In the genomic region with DNA sequence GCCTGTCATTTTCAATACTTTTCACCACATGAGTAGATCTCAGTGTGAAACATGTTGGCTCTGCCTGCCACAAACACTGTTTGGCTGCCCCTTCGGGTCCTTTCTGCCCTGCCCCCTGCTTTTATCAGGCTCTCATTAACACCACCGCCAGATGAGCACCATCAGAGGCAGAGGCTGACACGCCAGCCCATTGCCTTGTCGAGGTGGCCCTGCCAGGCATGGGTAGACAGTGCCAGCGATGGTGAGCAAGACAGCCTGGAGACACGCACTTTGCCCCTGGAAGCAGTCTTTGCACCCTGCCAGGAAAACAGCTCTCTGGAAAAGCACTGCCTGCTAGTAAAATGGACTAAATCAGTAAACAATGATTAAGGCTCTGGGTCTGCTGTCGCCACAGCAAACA, we compare ENCODE assay signal across 8 mouse cellular contexts.
A peak's percentile ranks its signal among the peaks of the same experiment; 100 is the strongest.
DNase-seq lines count a peak whose midpoint lies in the region; ATAC-seq and TF ChIP-seq lines count a peak whose summit lies in the region.

No protein-coding gene starts in this region.

- no peak for TF ChIP-seq CTCF in stomach, postnatal 0 days (IDR thresholded peaks at IDR 0.05; ENCODE audit: low read depth)

- H3K36me3 ChIP-seq in hindbrain, embryonic 14.5 days (replicated peaks; ENCODE audit: control insufficient read depth, insufficient read depth) = no peaks in the 10 kb centered on the region
- no peaks in the 10 kb centered on the region for H3K36me3 ChIP-seq in liver, embryonic 16.5 days (ENCODE audit: control insufficient read depth, insufficient read depth)
- H3K36me3 ChIP-seq in stomach, postnatal 0 days (ENCODE audit: control insufficient read depth, insufficient read depth, low read length) = no peaks in the 10 kb centered on the region

- 10% methylated on average over 7 of the region's 7 CpGs for WGBS in hindbrain, embryonic 14.5 days
- WGBS in liver, embryonic 16.5 days (ENCODE audit: insufficient replicate concordance) = 27% methylated on average over 7 of the region's 7 CpGs
- 22% methylated on average over 7 of the region's 7 CpGs for WGBS in stomach, postnatal 0 days

- no peaks in the 10 kb centered on the region for H3K27me3 ChIP-seq in hindbrain, embryonic 14.5 days (ENCODE audit: control insufficient read depth, insufficient read depth, low read length)
- no peaks in the 10 kb centered on the region for H3K27me3 ChIP-seq in liver, embryonic 16.5 days (ENCODE audit: control insufficient read depth, insufficient read depth, low read depth, low read length)
- no peaks in the 10 kb centered on the region for H3K27me3 ChIP-seq in stomach, postnatal 0 days (ENCODE audit: control insufficient read depth, insufficient read depth, low read length)

- no peaks in the 10 kb centered on the region for H3K9me3 ChIP-seq in hindbrain, embryonic 14.5 days (ENCODE audit: control insufficient read depth, low read length)
- no peaks in the 10 kb centered on the region for H3K9me3 ChIP-seq in liver, embryonic 16.5 days (replicated peaks; ENCODE audit: control insufficient read depth, low read length)
- H3K9me3 ChIP-seq in stomach, postnatal 0 days (ENCODE audit: control insufficient read depth, low read length) = no peaks in the 10 kb centered on the region

- no peak overlapping the region for H3K27ac ChIP-seq in hindbrain, embryonic 14.5 days
- no peak overlapping the region for H3K27ac ChIP-seq in liver, embryonic 16.5 days (ENCODE audit: low read length)
- no peak overlapping the region for H3K27ac ChIP-seq in stomach, postnatal 0 days (replicated peaks)

- H3K9ac ChIP-seq in hindbrain, embryonic 14.5 days = no peak overlapping the region
- H3K9ac ChIP-seq in liver, embryonic 16.5 days (ENCODE audit: low read depth, low read length) = no peak overlapping the region
- H3K9ac ChIP-seq in stomach, postnatal 0 days (ENCODE audit: low read length) = no peak overlapping the region

- no peaks in the 10 kb centered on the region; the same call in 1 of the 2 replicates for H3K4me1 ChIP-seq in hindbrain, embryonic 14.5 days (replicated peaks; ENCODE audit: control insufficient read depth, insufficient read depth, low read length)
- H3K4me1 ChIP-seq in liver, embryonic 16.5 days (ENCODE audit: control insufficient read depth, low read depth, low read length) = no peaks in the 10 kb centered on the region
- H3K4me1 ChIP-seq in stomach, postnatal 0 days (replicated peaks; ENCODE audit: control insufficient read depth, insufficient read depth) = no peaks in the 10 kb centered on the region

- peak overlapping the region; percentile 19; the same call in 1 of the 2 replicates for H3K4me2 ChIP-seq in hindbrain, embryonic 14.5 days (replicated peaks)
- 0 out of 2 replicates have a peak overlapping the region, but pooled peaks have one; percentile 0 for H3K4me2 ChIP-seq in liver, embryonic 16.5 days (ENCODE audit: low read depth, low read length)
- H3K4me2 ChIP-seq in stomach, postnatal 0 days (replicated peaks; ENCODE audit: low read depth) = no peak overlapping the region

- peak; percentile 2 for DNase-seq in cerebellum, postnatal 36 days
- DNase-seq in NIH3T3 (ENCODE audit: low read depth) = peak; percentile 20
- DNase-seq in hindbrain, embryonic 14.5 days (ENCODE audit: low spot score) = no peak
- peak; percentile 21 for DNase-seq in stomach, postnatal 0 days (ENCODE audit: low spot score)
- no peak for DNase-seq in ovary, postnatal 10 days (ENCODE audit: low spot score)

- no peak for ATAC-seq in cerebellum, adult (ENCODE audit: insufficient number of reproducible peaks, low FRiP score, low TSS enrichment)
- peak; percentile 82; the same call in 1 of the 2 replicates for ATAC-seq in hindbrain, embryonic 14.5 days (ENCODE audit: low FRiP score)
- no peak for ATAC-seq in liver, embryonic 16.5 days (ENCODE audit: low read depth)
- no peak for ATAC-seq in stomach, postnatal 0 days (ENCODE audit: low FRiP score, low TSS enrichment)
- ATAC-seq in erythroid progenitor cell, adult 5-6 weeks (replicated peaks; ENCODE audit: low FRiP score, poor library complexity, severe bottlenecking) = no peak

- H3K4me3 ChIP-seq in hindbrain, embryonic 14.5 days (replicated peaks; ENCODE audit: low read length) = no peak overlapping the region
- no peak overlapping the region for H3K4me3 ChIP-seq in liver, embryonic 16.5 days (ENCODE audit: low read depth, low read length)
- no peak overlapping the region for H3K4me3 ChIP-seq in stomach, postnatal 0 days (ENCODE audit: low read depth, low read length)

- TF ChIP-seq EP300 in stomach, postnatal 0 days (optimal IDR thresholded peaks at IDR 0.05) = no peak

Comparison
In these comparisons a context has a peak if more than half of its experiments do, and no peak if none do; other contexts are left out.
1. DNase-seq: peak in cerebellum, postnatal 36 days (2 of 2), NIH3T3 (single experiment) and stomach, postnatal 0 days (single experiment); none in hindbrain, embryonic 14.5 days (single experiment) and ovary, postnatal 10 days (single experiment).